Mouse (Mus musculus): ENCODE data around the gene Otud5.
"Not testable (repeated sequence)": the region's sequence is repeated elsewhere in the genome, so short reads cannot be mapped to it uniquely, and the experiment has no call there.

Gene Otud5

GRCm38 (mm10) chrX:7841163-7842162, at the start of gene Otud5:
Gene Otud5 (plus strand): TSS chrX:7841364.
- peak; percentile 96 for DNase-seq (ENCODE audit: low spot score)

- no peak for DNase-seq (ENCODE audit: low spot score)
Observed at GRCm38 (mm10) chrX:7793361-7793760, 47.8 kb upstream of the Otud5 start.

GRCm38 (mm10) chrX:7795016-7795415, 46.1 kb upstream of the Otud5 start:
- peak; percentile 5 for DNase-seq (ENCODE audit: low spot score)

- no peak for DNase-seq (ENCODE audit: low spot score)
Observed at GRCm38 (mm10) chrX:7797327-7797726, 43.8 kb upstream of the Otud5 start.

GRCm38 (mm10) chrX:7802157-7802556, 39.0 kb upstream of the Otud5 start:
- not testable (repeated sequence) for DNase-seq (ENCODE audit: low spot score)

GRCm38 (mm10) chrX:7815016-7815415, 26.1 kb upstream of the Otud5 start:
- DNase-seq (ENCODE audit: low spot score), result peak; percentile 16

GRCm38 (mm10) chrX:7821865-7822779, 19.0 kb upstream of the Otud5 start, which contains the start of gene Kcnd1:
Gene Kcnd1 (plus strand): TSS chrX:7822289.
- DNase-seq (ENCODE audit: low spot score), result no peak

GRCm38 (mm10) chrX:7837146-7837545, 4.0 kb upstream of the Otud5 start:
- DNase-seq (ENCODE audit: low spot score), result no peak

GRCm38 (mm10) chrX:7840842-7841162, 362 bp upstream of the Otud5 start:
- DNase-seq (ENCODE audit: low spot score), result no peak

GRCm38 (mm10) chrX:7842318-7842717, 1.2 kb downstream of the Otud5 start:
- DNase-seq (ENCODE audit: low spot score), result no peak

- DNase-seq (ENCODE audit: low spot score), result no peak
Observed at GRCm38 (mm10) chrX:7847845-7848244, 6.7 kb downstream of the Otud5 start.

- DNase-seq (ENCODE audit: low spot score), result peak; percentile 31
Observed at GRCm38 (mm10) chrX:7854578-7854977, 13.4 kb downstream of the Otud5 start.

GRCm38 (mm10) chrX:7859191-7859753, 18.1 kb downstream of the Otud5 start:
- no peak for DNase-seq (ENCODE audit: low spot score)

- no peak for DNase-seq (ENCODE audit: low spot score)
Observed at GRCm38 (mm10) chrX:7863181-7863580, 22.0 kb downstream of the Otud5 start.

- no peak for DNase-seq (ENCODE audit: low spot score)
Observed at GRCm38 (mm10) chrX:7864551-7864950, 23.4 kb downstream of the Otud5 start.

- no peak for DNase-seq (ENCODE audit: low spot score)
Observed at GRCm38 (mm10) chrX:7865343-7865742, 24.2 kb downstream of the Otud5 start.

GRCm38 (mm10) chrX:7865786-7866185, 24.6 kb downstream of the Otud5 start:
- DNase-seq (ENCODE audit: low spot score), result no peak

- no peak for DNase-seq (ENCODE audit: low spot score)
Observed at GRCm38 (mm10) chrX:7867141-7867540, 26.0 kb downstream of the Otud5 start.

GRCm38 (mm10) chrX:7868506-7868905, 27.3 kb downstream of the Otud5 start:
- no peak for DNase-seq (ENCODE audit: low spot score)

GRCm38 (mm10) chrX:7869826-7870225, 28.7 kb downstream of the Otud5 start:
- no peak for DNase-seq (ENCODE audit: low spot score)

GRCm38 (mm10) chrX:7878007-7878419, 36.8 kb downstream of the Otud5 start, which contains the start of gene Pim2:
Gene Pim2 (plus strand): TSS chrX:7878262.
- DNase-seq (ENCODE audit: low spot score), result peak; percentile 89

- no peak for DNase-seq (ENCODE audit: low spot score)
Observed at GRCm38 (mm10) chrX:7878495-7878894, 37.3 kb downstream of the Otud5 start.

All from lung, postnatal 25 days (tissue).